Mouse (Mus musculus) ES-E14 (cell line): ENCODE data around the gene Inpp5b.

ENCODE experiments used
- CHD2 ChIP-seq: IDR thresholded peaks from 2 replicates; pipeline ENCODE4 v1.6.1; 2014; ENCODE audit warnings: mild to moderate bottlenecking, low read depth, low read length, inconsistent platforms
- ZC3H11A ChIP-seq: IDR thresholded peaks from 2 replicates; pipeline ENCODE4 v1.6.1; 2012; ENCODE audit warnings: low read depth, mild to moderate bottlenecking, inconsistent platforms, low read length, borderline replicate concordance

- TF ChIP-seq ZC3H11A (0 out of 2 replicates have a peak, but pooled peaks have one; percentile 7), CHD2 (no peak)
Observed at GRCm38 (mm10) chr4:124741376-124742343, at the start of gene Inpp5b.
